Mouse (Mus musculus) liver, postnatal 0 days (tissue): ENCODE results near the gene Rps13.

ENCODE experiments used
- CTCF ChIP-seq: sonication (generic); IDR thresholded peaks from 2 replicates; pipeline ENCODE4 v1.5.1; 2016; ENCODE audit warnings: antibody characterized with exemption, low read depth
- EP300 ChIP-seq: IDR thresholded peaks from 2 replicates; pipeline ENCODE4 v1.6.1; 2016; ENCODE audit warnings: antibody characterized with exemption, low read depth, mild to moderate bottlenecking

- TF ChIP-seq EP300 (no peak), CTCF (peak; percentile 73)
Measured at GRCm38 (mm10) chr7:116336226-116336625, 2.2 kb upstream of the Rps13 start.
